ENCODE assay signal across 10 mouse cellular contexts in the genomic region with DNA sequence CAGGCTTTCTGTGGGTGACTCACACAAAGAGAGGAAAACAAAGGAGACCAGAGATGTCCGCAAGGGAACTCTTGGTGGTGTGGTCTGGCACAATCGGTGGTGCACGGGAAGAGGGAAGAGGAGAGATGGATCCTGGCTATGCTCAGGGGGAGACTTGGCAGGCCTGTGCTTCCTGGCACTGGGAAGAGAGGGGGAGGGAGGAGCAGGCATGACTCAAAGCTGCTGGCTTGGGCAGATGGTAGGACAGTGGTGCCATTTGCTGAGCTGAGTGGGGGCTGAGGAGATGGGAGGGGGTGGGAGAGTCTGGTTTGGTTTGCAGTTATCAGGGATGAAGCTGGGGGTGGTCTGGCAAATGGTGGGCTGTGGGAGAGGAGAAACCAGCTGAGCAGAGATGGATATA. TPM values are rescaled to one million over a fixed set of nuclear protein-coding genes. Genes with fewer than 3 reads are reported as not detected.
DNase-seq lines count a peak whose midpoint lies in the region; ATAC-seq lines count a peak whose summit lies in the region.
"Had no signal": no experiment of that assay in that cellular context is flagged by ENCODE, and none has a peak within 500 bp of the region (broad histone marks: within the 10 kb centered on the region; RNA-seq: fewer than 3 reads in every experiment).

No protein-coding gene starts in this region.

- ATAC-seq in cerebellum, adult (ENCODE audit: insufficient number of reproducible peaks, low FRiP score, low TSS enrichment), result 0 out of 2 replicates have a peak, but pooled peaks have one; percentile 27

- no peak for DNase-seq in cerebellum, adult 8-10 months
- DNase-seq in cerebellum, adult 11 months, result peak; percentile 42
- DNase-seq in frontal cortex, postnatal 14 days (ENCODE audit: low spot score in 2 of 2), result peak; percentile 53 to 60
- DNase-seq in left cerebral cortex, postnatal 36 days (ENCODE audit: low spot score in 2 of 2), result peak; percentile 84 to 85
- DNase-seq in embryo, embryonic 11 days, result no peak
- no peak for DNase-seq in thymus, postnatal 0 days (ENCODE audit: low spot score)
- no peak for DNase-seq in gastrocnemius, adult 18-20 months (ENCODE audit: low spot score)
- DNase-seq: kidney, adult 18-20 months had no signal

- intact Hi-C loops in left cerebral cortex, postnatal 36 days (cut with DNase I), result loop anchor here (2.0 kb wide), 1 partner anchor 56 kb away; no protein-coding TSS in a partner anchor

RNA-seq across cellular contexts. Expression of a gene that starts 5.1 kb away (rescaled TPM):
- 10 to 100 TPM; 36.5 to 40.9 TPM for total RNA-seq in left cerebral cortex, postnatal 36 days (2021)
- polyA plus RNA-seq in thymus, postnatal 0 days (2015; fragmentation: Nextera tagmentation; extraction: Ambion mirVana), result 10.2 and 12.6 TPM in 2 replicates
- total RNA-seq in gastrocnemius, adult 18-20 months (2021), result 1 to 10 TPM; 7.7 to 8.4 TPM

RNA-seq across cellular contexts. Expression of a gene that starts 36.1 kb away (rescaled TPM):
- total RNA-seq in left cerebral cortex, postnatal 36 days (2021), result 100 to 1,000 TPM; 160 to 164 TPM
- polyA plus RNA-seq in thymus, postnatal 0 days (2015; fragmentation: Nextera tagmentation; extraction: Ambion mirVana), result 227 and 232 TPM in 2 replicates
- total RNA-seq in gastrocnemius, adult 18-20 months (2021), result 100 to 1,000 TPM; 272 to 299 TPM

RNA-seq across cellular contexts. Expression of a gene that starts 50.3 kb away (rescaled TPM):
- total RNA-seq in left cerebral cortex, postnatal 36 days (2021), result not detected
- 0.71 and 0.75 TPM in 2 replicates for polyA plus RNA-seq in thymus, postnatal 0 days (2015; fragmentation: Nextera tagmentation; extraction: Ambion mirVana)
- under 1 TPM; 0.64 to 0.69 TPM for total RNA-seq in gastrocnemius, adult 18-20 months (2021)
- polyA plus RNA-seq: neural tube, embryonic 14.5 days had no signal

Comparison
In these comparisons a context has a peak if more than half of its experiments do, and no peak if none do; other contexts are left out.
1. DNase-seq: peak in cerebellum, adult 11 months (single experiment), frontal cortex, postnatal 14 days (2 of 2) and left cerebral cortex, postnatal 36 days (2 of 2); none in cerebellum, adult 8-10 months (single experiment), embryo, embryonic 11 days (single experiment), thymus, postnatal 0 days (single experiment) and gastrocnemius, adult 18-20 months (single experiment).